Mouse (Mus musculus) hematopoietic stem cell, adult 5-6 weeks (primary cell): ENCODE measurements around the gene Rhbdl3. TPM values are rescaled to one million over a fixed set of nuclear protein-coding genes. Genes with fewer than 3 reads are reported as not detected.
"Not testable (repeated sequence)": the region's sequence is repeated elsewhere in the genome, so short reads cannot be mapped to it uniquely, and the experiment has no call there.

Experiments
- ATAC-seq, 2 experiments: fragments of 125-278 bp in 1 of 2; replicated peaks in 1 of 2; 2 replicates each; pipeline ENCODE4 v1.8.0; 2016 to 2017; ENCODE audit warnings: inconsistent platforms in 2 of 2, mild to moderate bottlenecking in 2 of 2, moderate number of reproducible peaks in 2 of 2, low read depth in 1 of 2, moderate TSS enrichment in 1 of 2; ENCODE audit not compliant: low FRiP score in 2 of 2, poor library complexity in 2 of 2, severe bottlenecking in 2 of 2, insufficient read depth in 1 of 2, low TSS enrichment in 1 of 2
- total RNA-seq: library from RNA; stranded (forward); fragments of 172-1452, 232-1000 nt; gene quantifications from 2 replicates; pipeline ENCODE4 v1.2.3, GENCODE M21; 2017

The Rhbdl3 gene
- total RNA-seq, 1 experiment from 2014 or later = 1.1 TPM

DNA sequence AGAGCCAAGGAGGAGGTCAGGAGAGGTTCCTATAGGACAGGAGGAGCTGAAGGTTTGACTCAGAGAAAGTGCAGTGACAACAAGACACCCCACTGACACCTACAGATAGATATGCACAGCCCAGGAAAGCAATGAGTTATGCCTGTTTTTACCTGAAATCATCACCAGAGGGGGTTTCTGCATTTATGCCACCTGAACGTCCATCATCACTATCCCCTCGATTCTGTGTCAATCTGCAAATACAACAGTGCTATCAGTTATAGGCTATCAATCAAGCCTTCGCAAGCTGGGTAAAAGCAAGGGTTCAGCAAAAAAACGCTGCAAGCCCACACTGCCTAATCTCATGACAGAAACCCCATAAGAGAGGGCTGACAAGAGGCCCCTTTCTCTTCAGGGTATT lies 75.9 kb downstream of the Rhbdl3 start:
- no peak for ATAC-seq

DNA sequence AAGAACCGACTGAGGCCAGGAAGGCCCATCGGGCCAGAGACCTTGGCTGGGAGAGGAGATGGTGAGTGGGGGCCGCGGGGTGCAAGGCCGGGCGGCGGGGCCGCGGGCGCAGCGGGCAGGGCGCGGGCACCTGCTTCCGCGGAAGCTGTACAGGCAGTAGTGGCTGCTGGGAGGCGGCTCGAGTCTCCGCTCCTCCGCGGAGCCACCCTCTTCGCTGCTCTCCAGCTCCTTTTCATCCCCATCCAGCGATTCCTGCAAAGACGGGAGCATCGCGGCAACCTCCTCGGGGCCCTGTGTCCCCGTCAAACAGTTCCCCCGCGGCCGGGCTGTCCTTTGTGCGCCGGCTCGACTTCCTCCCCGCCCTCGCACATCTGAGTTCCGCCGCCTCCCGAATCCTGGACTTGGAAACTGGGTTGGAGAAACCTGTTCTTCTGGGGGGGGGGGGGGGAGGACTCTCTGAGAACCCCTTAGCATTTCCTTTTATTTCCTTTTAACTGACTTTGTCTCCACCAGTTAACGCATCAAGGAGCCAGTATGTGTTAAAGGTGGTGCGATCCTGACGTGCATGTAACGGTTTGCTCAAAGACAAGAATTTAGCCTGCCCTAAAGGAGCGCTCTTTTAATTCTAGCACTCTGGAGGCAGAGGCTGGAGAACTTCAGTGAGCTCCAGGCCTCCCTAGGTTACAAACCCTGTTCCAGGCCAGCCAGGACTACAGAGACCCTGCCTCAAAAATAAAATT lies 77.2 kb downstream of the Rhbdl3 start, which contains the start of gene 5730455P16Rik:
Gene 5730455P16Rik, minus strand, starts transcription at position 323 of the 740 bp plus-strand sequence.
- ATAC-seq = peak; percentile 35 to 68; a peak in 3 of 4 replicates

DNA sequence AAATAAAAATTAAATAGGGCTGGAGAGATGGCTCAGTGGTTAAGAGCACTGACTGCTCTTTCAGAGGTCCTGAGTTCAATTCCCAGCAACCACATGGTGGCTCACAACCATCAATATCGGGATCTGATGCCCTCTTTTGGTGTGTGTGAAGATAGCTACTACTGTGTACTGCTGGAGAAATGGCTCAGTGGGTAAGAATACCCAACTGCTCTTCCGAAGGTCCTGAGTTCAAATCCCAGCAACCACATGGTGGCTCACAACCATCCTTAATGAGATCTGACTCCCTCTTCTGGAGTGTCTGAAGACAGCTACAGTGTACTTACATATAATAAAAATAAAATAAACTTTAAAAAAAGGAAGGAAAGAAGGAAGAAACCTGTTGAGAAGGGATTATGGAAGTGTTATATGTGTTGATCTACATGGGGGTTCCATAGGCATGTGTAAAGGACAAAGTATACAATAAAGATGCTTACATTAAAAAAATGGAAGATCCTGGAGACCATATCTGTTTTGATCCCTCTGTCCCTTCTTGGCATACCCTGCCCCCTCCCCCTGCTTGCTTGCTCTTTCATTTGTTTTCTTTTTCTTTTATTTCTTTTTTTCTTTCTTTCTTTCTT lies 77.8 kb downstream of the Rhbdl3 start:
- ATAC-seq = not testable (repeated sequence)

DNA sequence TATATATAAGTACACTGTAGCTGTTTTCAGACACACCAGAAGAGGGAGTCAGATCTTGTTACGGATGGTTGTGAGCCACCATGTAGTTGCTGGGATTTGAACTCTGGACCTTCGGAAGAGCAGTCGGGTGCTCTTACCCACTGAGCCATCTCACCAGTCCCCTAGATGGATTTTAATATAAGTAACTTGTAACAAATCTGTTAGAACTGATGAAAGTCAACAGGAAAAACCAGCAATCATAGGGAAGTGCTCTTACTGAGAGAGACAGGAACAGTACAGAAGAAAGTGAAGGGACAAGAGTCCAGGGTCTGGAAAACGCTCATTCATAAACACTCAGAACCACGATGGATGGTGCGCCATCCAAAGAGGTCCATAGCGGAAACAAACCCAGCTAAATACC lies 78.5 kb downstream of the Rhbdl3 start:
- not testable (repeated sequence) for ATAC-seq

DNA sequence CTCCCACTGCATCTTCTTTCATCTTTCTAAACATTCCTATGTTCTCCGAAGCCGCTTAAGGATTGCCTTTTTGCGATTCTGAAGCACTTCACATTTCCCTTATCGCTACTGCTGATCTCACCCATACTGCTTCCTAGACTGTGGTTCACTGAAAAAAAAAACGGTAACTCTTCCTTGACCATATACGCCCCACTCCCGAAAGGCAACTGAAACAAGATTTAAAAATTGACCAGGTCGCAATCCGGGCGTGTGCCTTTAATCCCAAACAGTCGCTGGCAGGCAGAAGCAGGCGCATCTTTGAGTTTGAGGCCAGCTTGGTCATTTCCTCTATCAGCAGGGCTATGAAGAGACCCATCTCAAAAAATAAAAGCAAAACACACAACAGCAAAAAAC lies 81.9 kb downstream of the Rhbdl3 start:
- ATAC-seq = peak; percentile 29 to 35

DNA sequence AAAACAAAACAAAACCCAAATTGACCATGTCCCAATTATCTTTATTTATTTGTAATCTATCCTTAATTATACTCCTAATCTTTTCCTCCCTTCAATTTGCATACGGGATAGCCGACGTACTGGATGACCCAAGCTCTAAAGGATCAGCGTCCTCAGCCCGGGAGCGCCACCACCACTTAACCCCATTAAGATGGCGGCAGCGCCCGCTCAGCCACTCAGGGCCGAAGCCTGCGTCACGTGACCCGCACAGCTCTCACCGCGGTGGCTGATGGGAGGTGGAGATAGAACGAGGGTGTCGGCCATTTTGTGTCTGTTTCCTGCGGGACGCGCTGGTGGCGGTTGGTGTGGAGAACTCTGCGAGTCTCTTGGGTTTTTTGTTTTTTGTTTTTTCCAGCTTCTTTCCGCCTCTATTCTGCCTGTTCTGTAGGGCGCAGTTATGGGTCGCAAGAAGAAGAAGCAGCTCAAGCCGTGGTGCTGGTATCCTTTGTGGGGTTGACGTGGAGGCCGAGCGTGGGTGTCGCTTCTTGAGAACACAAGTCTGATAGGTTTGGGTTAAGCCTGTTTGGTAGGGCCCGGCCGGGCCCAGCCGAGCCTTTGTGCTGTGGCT lies 82.4 kb downstream of the Rhbdl3 start, which contains the start of gene Zfp207:
Gene Zfp207, plus strand, starts transcription at position 261 of the 607 bp plus-strand sequence.
- peak; percentile 96 to 98 for ATAC-seq

DNA sequence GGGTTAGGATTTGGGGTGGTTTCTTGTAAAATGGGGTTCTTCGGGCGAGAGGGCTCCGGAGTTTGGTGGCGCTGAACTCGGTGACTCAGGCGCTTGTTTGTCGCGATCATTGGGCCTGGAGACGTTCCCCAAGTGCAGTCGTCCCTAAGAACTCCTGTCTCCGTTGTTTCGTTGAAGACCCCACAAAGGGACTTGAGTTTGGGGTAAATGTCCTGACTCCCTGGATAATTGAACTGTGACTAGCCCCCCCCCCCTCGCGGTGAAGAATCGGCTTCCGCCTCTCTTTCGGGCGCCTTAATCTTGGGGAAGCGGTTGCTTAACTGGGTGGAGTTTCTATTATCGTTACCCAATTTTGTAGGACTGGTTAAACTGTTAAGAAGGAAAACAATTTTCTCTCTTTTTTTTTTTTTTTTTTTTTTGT lies 82.9 kb downstream of the Rhbdl3 start:
- ATAC-seq = peak in 1 of 2 experiments; percentile 20; a peak in 2 of 4 replicates

DNA sequence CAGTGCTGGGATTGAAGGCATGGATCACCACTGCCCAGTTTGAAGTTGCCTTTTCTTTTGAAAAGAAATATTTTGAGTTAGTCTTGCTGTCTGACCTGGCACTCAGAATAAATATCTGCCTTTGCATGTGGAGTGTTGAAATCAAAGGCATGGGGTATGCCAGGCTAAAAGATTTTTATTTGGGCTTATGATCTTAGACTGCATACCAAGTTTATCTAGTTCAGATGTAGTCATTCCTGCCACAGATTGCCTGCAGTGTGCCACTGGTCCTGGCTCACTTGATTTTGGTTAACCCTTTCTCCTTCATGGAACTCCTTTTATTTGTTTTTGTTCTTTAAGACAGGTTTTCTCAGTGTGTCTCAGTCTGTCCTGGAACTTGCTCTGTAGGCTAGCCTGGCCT lies 83.7 kb downstream of the Rhbdl3 start:
- ATAC-seq = no peak

DNA sequence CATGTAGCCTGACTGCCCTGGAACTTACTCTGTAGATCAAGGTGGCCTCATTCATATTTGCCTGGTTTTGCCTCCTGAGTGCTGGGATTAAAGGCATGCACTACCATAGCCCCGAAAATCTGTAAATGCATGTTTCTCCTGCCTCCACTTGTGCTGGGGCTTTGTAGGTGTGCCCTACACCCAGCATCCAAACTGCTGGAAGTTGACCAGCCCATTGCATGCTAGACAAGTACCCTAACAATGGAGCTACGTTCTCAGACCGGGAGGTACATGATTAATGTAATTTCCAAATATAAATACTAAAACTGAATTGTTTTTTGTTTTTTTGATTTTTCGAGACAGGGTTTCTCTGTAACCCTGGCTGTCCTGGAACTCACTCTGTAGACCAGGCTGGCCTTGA lies 84.3 kb downstream of the Rhbdl3 start:
- ATAC-seq = no peak

DNA sequence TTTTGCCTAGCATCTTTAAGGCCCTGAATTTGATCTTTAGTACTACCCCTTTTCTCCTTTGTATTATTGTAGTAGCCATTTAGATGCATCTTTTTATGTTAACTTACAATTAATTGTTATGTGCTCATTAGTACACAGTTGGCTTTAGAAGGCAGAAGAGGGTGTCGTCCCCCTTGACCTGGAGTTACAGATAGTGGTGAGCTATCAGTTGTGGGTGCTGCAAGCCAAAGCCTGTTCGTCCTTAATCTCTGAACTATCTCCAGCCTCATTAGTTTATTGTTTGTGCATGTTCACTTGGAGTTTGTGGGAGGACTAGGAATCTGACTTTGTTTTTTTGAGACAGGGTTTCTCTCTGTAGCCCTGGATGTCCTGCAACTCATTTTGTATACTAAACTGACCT lies 86.1 kb downstream of the Rhbdl3 start:
- ATAC-seq = no peak

DNA sequence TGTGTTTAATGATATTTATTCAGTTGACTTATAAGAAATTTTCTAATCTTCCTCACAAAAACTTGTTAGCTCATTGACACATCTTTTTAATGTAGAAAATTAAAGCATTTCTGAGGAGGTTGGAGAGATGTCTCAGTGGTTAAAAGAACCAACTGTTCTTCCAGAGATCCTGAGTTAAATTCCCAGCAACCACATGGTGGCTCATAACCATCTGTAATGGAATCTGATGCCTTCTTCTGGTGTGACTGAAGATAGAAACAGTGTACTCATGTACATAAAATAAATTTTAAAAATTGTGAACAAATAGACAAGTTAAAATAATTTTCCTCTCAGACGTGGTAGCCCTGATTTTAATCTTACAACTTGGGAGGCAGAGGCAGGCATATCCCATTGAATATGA lies 89.2 kb downstream of the Rhbdl3 start:
- ATAC-seq = no peak

DNA sequence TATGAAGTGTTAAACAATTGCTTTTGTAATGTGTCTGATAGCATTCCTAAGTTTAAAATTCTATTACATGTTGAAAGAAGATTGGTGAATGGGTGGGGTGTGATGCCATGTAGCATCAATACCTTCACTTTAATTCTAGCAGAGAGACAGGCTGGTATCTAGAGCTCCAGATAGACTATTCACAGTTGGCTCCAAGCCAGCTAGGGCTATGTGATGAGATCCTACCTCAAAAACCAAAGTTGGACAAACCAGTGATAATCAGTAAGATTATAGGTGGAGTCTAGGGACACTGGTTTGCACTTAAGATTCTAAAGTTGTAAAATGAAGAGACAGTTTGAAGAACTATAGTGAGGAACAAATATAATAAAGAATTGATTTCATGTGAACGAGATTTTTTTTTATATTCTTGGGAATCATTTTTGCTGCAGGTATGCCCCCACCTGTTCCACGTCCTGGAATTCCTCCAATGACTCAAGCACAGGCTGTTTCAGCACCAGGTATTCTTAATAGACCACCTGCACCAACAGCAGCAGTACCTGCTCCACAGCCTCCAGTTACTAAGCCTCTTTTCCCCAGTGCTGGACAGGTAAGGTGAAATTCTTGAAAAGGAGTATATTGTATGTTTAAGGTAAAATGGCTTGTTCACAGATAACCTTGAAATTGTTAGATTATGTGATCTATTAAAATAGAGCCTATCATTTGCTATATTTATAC lies 90.9 kb downstream of the Rhbdl3 start:
- no peak for ATAC-seq

DNA sequence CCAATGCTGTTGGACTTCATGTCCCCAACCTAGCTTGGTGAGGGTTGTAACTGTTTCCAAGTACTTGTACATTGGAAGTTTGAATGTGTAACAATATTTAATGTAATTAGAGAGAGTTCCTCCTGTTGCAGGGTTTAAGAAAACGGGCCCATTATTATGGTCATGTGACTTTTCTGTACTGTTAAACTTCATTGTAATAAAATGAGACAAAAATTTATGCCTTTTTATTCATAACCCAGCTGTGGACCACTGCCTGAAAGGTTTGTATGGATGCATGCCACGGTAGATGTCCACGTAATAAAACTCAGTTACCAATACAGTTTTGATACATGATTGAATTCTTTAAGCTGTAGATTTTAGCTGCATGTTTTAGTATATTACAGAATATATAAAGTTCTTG lies 95.2 kb downstream of the Rhbdl3 start:
- ATAC-seq = no peak

DNA sequence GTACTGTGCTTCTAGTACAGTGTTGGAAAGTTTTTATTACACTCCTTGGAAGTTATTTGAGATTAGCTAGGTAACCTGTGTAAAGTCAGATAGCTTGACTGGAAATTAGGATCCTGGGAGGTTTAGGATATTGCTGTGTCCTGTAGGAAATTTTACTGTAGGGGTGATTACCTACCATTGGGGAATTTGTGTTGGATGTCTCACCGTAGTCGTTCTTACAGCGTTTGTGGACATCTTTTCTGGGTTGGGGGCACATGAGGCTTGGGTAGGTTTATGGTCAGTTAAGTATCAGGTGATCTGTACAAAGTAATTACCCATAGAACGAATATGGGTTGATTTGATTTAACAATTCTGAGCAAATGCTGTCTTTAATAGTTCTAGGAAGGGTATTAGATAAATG lies 95.9 kb downstream of the Rhbdl3 start:
- no peak for ATAC-seq
